Mouse (Mus musculus) G1E (cell line): ENCODE measurements around the gene Arhgap40. TPM values are rescaled to one million over a fixed set of nuclear protein-coding genes. Genes with fewer than 3 reads are reported as not detected.

ENCODE experiments used
- ATAC-seq: 2 replicates; pipeline ENCODE4 v1.8.0; 2016; ENCODE audit warnings: mild to moderate bottlenecking; ENCODE audit not compliant: insufficient number of reproducible peaks, poor library complexity, low FRiP score, severe bottlenecking; ENCODE audit errors: extremely low read depth
- DNase-seq: peaks from one replicate; pipeline ENCODE4 v3.0.0; 2012; ENCODE audit warnings: low spot score
- H3K27me3 ChIP-seq: 2 replicates; pipeline ENCODE4 v1.6.1; 2012; ENCODE audit warnings: mild to moderate bottlenecking, low read length, inconsistent platforms; ENCODE audit not compliant: insufficient read depth
- H3K36me3 ChIP-seq: replicated peaks from 2 replicates; pipeline ENCODE3; 2012; ENCODE audit warnings: mild to moderate bottlenecking, inconsistent platforms
- H3K4me1 ChIP-seq: 2 replicates; pipeline ENCODE4 v1.6.1; 2012; ENCODE audit warnings: low read depth, low read length, inconsistent platforms, mixed read lengths; ENCODE audit not compliant: insufficient read depth
- H3K4me3 ChIP-seq: 2 replicates; pipeline ENCODE4 v1.5.1; 2012; ENCODE audit warnings: low read depth, mild to moderate bottlenecking, inconsistent platforms, low read length, moderate library complexity, mixed read lengths
- H3K9me3 ChIP-seq: replicated peaks from 2 replicates; pipeline ENCODE4 v1.6.1; 2012; ENCODE audit warnings: inconsistent platforms
- CTCF ChIP-seq: IDR thresholded peaks from 2 replicates; pipeline ENCODE4 v1.5.1; 2012; ENCODE audit warnings: low read depth, low read length, inconsistent platforms, mixed read lengths
- GATA1 ChIP-seq: IDR thresholded peaks from 2 replicates; pipeline ENCODE4 v1.6.1; 2012; ENCODE audit warnings: borderline replicate concordance, low read length, inconsistent platforms, mixed read lengths
- GATA2 ChIP-seq: IDR thresholded peaks from 2 replicates; pipeline ENCODE4 v1.6.1; 2012; ENCODE audit warnings: low read depth, low read length, inconsistent platforms, borderline replicate concordance
- POLR2AphosphoS5 ChIP-seq: IDR thresholded peaks from 2 replicates; pipeline ENCODE4 v1.6.1; 2012; ENCODE audit warnings: low read depth, low read length, inconsistent platforms; ENCODE audit not compliant: insufficient replicate concordance
- TAL1 ChIP-seq: conservative IDR thresholded peaks from 2 replicates; pipeline ENCODE4 v1.6.1; 2012; ENCODE audit warnings: low read depth, low read length, inconsistent platforms, mixed read lengths
- polyA plus RNA-seq: library from polyadenylated mRNA; stranded (reverse); fragments of >175 nt; gene quantifications from 2 replicates; pipeline ENCODE4 v1.2.3, GENCODE M21; 2012
- total RNA-seq, 2 experiments: library from RNA; stranded (forward) in 1 of 2; stranded (reverse) in 1 of 2; fragments of 200-1000 nt in 1 of 2; fragments of >200 nt in 1 of 2; fragmentation: Nextera tagmentation in 1 of 2; gene quantifications; 2 replicates each; pipeline ENCODE4 v1.2.3; 2014 to 2017

The Arhgap40 gene
- total and polyA plus RNA-seq, 3 experiments: not detected

DNA sequence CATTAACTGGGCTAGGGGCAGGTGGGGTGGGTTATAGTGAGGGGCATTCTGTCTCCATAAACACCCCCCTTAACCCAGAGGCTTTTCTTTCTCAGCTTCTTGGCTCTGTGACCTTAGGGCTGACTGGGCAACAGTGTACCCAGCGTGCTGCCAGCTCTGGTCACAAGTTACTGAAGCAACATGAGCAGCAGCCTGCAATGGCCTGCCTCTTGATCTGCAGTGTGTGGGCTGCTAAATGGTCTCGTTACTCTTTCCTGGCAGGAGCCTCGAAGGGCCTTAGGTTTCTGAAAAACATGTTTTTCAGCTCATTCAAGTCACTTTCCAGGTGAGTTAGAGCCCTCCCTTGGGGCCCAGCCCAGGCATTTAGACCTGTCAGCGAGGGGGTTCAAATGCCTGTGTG, 8.9 kb upstream of the Arhgap40 start:
- no peak for ATAC-seq
- H3K36me3 ChIP-seq: peaks cover 18% of the 10 kb centered on the region
- TF ChIP-seq CTCF: no peak
- no peak for TF ChIP-seq TAL1
- TF ChIP-seq POLR2AphosphoS5: no peak
- no peak for TF ChIP-seq GATA2
- no peak for TF ChIP-seq GATA1
- no peaks in the 10 kb centered on the region for H3K9me3 ChIP-seq
- peaks cover 5% of the 10 kb centered on the region; the same call in 1 of the 2 replicates for H3K27me3 ChIP-seq
- H3K4me3 ChIP-seq: no peak overlapping the region
- no peak for DNase-seq
- no peaks in the 10 kb centered on the region for H3K4me1 ChIP-seq

DNA sequence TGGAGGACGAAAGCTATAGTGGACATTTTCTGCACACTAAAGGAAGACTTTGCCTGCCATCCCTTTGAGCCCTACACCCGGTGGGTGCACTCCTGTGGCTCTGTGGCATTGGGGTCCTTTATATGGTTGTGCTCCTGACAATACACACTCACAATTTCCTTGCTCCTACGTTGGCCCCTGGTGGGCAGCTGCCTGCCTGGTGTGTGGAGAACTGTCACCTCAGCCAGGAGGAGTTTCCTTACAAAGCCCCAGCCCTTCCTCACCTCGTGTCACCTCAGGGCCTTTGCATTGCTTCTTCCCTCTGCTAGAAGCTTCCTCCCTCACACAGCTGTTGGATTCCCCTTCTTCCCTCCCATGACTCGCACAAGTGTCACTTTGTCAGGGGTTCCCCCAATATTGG, 6.1 kb upstream of the Arhgap40 start:
- no peak for ATAC-seq
- H3K4me1 ChIP-seq: no peaks in the 10 kb centered on the region
- no peak for TF ChIP-seq GATA2
- no peak for TF ChIP-seq POLR2AphosphoS5
- TF ChIP-seq TAL1: no peak
- TF ChIP-seq CTCF: no peak
- no peak for TF ChIP-seq GATA1
- H3K36me3 ChIP-seq: no peaks in the 10 kb centered on the region
- no peaks in the 10 kb centered on the region for H3K9me3 ChIP-seq
- H3K27me3 ChIP-seq: peaks cover 10% of the 10 kb centered on the region; the same call in 1 of the 2 replicates
- H3K4me3 ChIP-seq: no peak overlapping the region
- no peak for DNase-seq

DNA sequence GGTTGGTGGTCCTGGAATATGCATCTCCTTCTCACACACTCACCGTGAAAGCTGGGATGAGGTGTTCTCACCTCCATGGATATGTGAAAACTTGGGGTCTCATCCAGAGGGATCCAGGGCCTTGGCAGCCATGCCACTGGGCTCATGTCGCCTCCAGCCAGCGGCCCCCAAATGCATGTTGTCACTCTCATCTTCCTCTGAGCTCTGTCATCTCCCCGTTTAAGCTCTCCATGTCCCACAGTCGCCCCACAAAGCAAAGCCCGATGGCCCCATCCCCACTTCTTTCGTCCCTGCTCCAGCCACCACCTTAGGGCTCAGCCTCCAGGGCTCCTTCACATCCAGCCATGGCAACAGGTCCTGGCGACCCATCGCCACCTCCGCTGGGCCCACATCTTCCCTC, 5.5 kb upstream of the Arhgap40 start:
- ATAC-seq: no peak
- no peak overlapping the region for H3K4me3 ChIP-seq
- H3K27me3 ChIP-seq: peaks cover 10% of the 10 kb centered on the region; the same call in 1 of the 2 replicates
- no peak for TF ChIP-seq POLR2AphosphoS5
- no peak for TF ChIP-seq CTCF
- no peak for TF ChIP-seq GATA2
- TF ChIP-seq TAL1: no peak
- no peak for TF ChIP-seq GATA1
- H3K9me3 ChIP-seq: no peaks in the 10 kb centered on the region
- no peak for DNase-seq
- H3K4me1 ChIP-seq: no peaks in the 10 kb centered on the region
- H3K36me3 ChIP-seq: no peaks in the 10 kb centered on the region

DNA sequence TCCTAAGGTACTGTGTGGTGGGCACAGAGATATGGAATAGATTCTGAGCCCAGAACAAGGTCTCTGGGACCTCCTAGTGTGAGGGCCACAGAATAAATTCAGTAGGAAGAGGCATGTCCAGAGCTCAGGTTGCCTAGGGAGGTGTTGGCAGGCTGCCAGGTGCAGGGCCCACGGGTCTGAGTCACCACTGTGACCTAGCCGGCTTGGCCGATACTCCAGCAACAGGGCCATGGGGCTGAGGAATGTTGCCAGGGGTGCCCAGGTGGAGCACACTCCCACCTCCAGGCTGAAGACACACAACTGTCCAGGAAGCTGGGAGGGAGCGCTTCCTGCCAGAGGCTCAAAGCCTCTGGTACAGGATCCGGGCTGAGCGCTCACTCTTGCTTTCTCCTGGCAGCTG, 1.9 kb upstream of the Arhgap40 start:
- ATAC-seq (no peak), DNase-seq (no peak)
- Histone ChIP-seq H3K27me3 (peaks cover 10% of the 10 kb centered on the region; the same call in 1 of the 2 replicates), H3K36me3 (no peaks in the 10 kb centered on the region), H3K9me3 (no peaks in the 10 kb centered on the region), H3K4me3 (no peak overlapping the region), H3K4me1 (no peaks in the 10 kb centered on the region)
- no peak for TF ChIP-seq CTCF
- TF ChIP-seq POLR2AphosphoS5: no peak
- TF ChIP-seq GATA2: no peak
- no peak for TF ChIP-seq TAL1
- TF ChIP-seq GATA1: no peak

DNA sequence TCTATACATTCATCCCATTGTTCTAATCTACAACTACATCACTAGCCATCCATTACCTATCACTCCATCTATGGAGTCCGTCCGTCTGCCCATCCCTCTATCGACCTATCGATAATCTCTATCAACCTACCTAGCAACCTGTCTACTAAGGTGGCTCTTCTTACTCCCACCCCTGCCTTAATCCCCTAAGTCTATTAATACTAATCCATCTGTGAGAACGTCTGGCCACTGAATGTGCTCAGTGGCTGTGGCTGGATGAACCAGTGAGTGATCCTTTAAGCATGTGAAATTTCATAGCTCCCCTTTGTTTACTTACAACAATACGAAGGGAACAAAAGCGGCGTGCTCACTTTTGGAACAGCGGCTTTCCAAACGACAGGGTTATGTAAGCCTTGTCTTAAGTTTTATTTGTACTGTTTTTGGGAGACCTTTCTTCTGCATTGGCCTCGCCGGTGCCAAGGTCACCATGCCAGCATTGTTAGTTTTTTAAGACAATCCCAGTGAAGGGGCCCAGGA, 1.3 kb downstream of the Arhgap40 start:
- peaks cover 8% of the 10 kb centered on the region; the same call in 1 of the 2 replicates for H3K27me3 ChIP-seq

DNA sequence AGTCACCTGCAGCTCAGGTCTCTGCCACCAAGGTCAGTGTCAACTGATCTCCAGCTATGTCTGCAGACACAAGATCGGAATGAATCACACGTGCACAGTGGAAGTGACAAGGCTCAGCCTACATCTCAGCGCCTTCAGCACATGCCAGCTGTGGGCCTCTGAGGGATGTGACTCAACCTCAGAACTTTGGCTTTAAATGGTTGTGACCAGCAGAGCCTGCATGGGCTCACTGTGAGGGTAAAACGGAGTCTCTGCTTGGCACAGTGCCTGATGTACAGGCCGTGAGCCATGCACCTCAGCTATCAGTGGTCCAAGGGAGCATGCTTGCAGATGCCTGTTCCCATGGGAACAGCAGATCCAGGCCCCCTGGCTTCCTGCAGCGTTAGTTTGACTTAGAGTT, 6.0 kb downstream of the Arhgap40 start:
- no peaks in the 10 kb centered on the region for H3K9me3 ChIP-seq
- no peak overlapping the region for H3K4me3 ChIP-seq
- no peak for DNase-seq
- no peaks in the 10 kb centered on the region; the same call in 1 of the 2 replicates for H3K27me3 ChIP-seq
- TF ChIP-seq GATA1 (no peak), GATA2 (no peak)
- ATAC-seq: no peak
- H3K36me3 ChIP-seq: no peaks in the 10 kb centered on the region
- H3K4me1 ChIP-seq: no peaks in the 10 kb centered on the region

More for the DNA sequence above, 1.3 kb downstream of the Arhgap40 start:
- H3K4me1 ChIP-seq: no peaks in the 10 kb centered on the region
- DNase-seq (no peak), ATAC-seq (no peak)
- no peaks in the 10 kb centered on the region for H3K9me3 ChIP-seq
- H3K36me3 ChIP-seq: no peaks in the 10 kb centered on the region
- no peak for TF ChIP-seq GATA2
- TF ChIP-seq CTCF: no peak
- no peak overlapping the region for H3K4me3 ChIP-seq

DNA sequence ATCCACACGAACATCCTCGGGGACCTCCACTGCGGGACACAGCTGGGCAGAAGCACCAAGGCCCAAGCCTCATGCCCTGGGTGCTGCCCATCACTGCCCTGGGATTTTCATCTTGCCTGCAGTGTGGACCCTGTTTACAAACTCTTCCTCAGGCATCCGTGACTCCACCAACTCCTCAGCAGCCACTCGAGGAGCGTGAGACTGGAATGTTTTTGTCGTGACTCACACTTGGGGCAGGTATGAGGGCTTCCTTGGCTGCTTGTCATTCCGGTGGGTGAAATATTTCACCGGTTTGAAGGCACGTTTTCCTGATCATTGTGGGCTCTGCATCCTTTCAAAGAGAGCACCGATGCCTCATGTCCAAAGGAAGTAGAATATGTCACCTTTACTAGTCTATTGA, 6.5 kb downstream of the Arhgap40 start:
- TF ChIP-seq POLR2AphosphoS5 (no peak), GATA2 (no peak), CTCF (no peak)
- no peaks in the 10 kb centered on the region for H3K36me3 ChIP-seq
- no peak overlapping the region for H3K4me3 ChIP-seq
- no peaks in the 10 kb centered on the region for H3K4me1 ChIP-seq
- DNase-seq (no peak), ATAC-seq (no peak)
- H3K9me3 ChIP-seq: no peaks in the 10 kb centered on the region
- H3K27me3 ChIP-seq: no peaks in the 10 kb centered on the region; the same call in 1 of the 2 replicates
